Mouse (Mus musculus) embryonic facial prominence, embryonic 11.5 days (tissue): ENCODE data around the gene Serp1. TPM values are rescaled to one million over a fixed set of nuclear protein-coding genes. Genes with fewer than 3 reads are reported as not detected.
"Not testable (repeated sequence)": the region's sequence is repeated elsewhere in the genome, so short reads cannot be mapped to it uniquely, and the experiment has no call there.

Source experiments
- ATAC-seq: fragments of 200-750 bp; cut with Nextera tagmentation; replicated peaks from 2 replicates; pipeline ENCODE4 v1.8.0; 2017; ENCODE audit warnings: low read depth; ENCODE audit not compliant: insufficient number of reproducible peaks, low FRiP score, low TSS enrichment
- DNase-seq: peaks from one replicate; pipeline ENCODE4 v3.0.0-alpha.2; 2015; ENCODE audit warnings: low spot score
- H3K27ac ChIP-seq: fragments of 300-500 bp; sonication (generic); replicated peaks from 2 replicates; pipeline ENCODE4 v1.5.1; 2014; ENCODE audit warnings: mild to moderate bottlenecking, low read depth, low read length, control low read depth
- H3K27me3 ChIP-seq: fragments of 300-500 bp; sonication (generic); 2 replicates; pipeline ENCODE4 v1.6.1; 2014; ENCODE audit warnings: mild to moderate bottlenecking, low read length, moderate library complexity, mixed read lengths; ENCODE audit not compliant: control insufficient read depth, insufficient read depth
- H3K36me3 ChIP-seq: fragments of 300-500 bp; sonication (generic); replicated peaks from 2 replicates; pipeline ENCODE4 v1.6.1; 2014; ENCODE audit warnings: low read depth, mild to moderate bottlenecking, low read length, moderate library complexity, mixed read lengths; ENCODE audit not compliant: control insufficient read depth, insufficient read depth
- H3K4me1 ChIP-seq: fragments of 300-500 bp; sonication (generic); 2 replicates; pipeline ENCODE4 v1.6.1; 2014; ENCODE audit warnings: low read length, mixed read lengths; ENCODE audit not compliant: control insufficient read depth, insufficient read depth
- H3K4me2 ChIP-seq: fragments of 300-500 bp; sonication (generic); 2 replicates; pipeline ENCODE4 v1.6.1; 2014; ENCODE audit warnings: low read depth, mild to moderate bottlenecking, control low read depth, low read length, moderate library complexity
- H3K4me3 ChIP-seq: fragments of 300-500 bp; sonication (generic); 2 replicates; pipeline ENCODE4 v1.5.1; 2014; ENCODE audit warnings: low read depth, low read length, control low read depth
- H3K9ac ChIP-seq: fragments of 300-500 bp; sonication (generic); replicated peaks from 2 replicates; pipeline ENCODE4 v1.6.1; 2014; ENCODE audit warnings: mild to moderate bottlenecking, control low read depth, low read length
- H3K9me3 ChIP-seq: fragments of 300-500 bp; sonication (generic); replicated peaks from 2 replicates; pipeline ENCODE4 v1.6.1; 2016; ENCODE audit warnings: mild to moderate bottlenecking, low read length, inconsistent platforms, mixed read lengths; ENCODE audit not compliant: control insufficient read depth
- WGBS: fragments of 180-500 bp; shearing (Covaris S2); extraction: QIAGEN DNeasy Blood & Tissue Kit; methylation state at CpG from one replicate; pipeline ENCODE4 v1.1.7; 2014; 5-methylcytosine and 5-hydroxymethylcytosine counted together
- polyA plus RNA-seq: library from polyadenylated mRNA; unstranded; fragments of >200 nt; fragmentation: Nextera tagmentation; extraction: Ambion mirVana; gene quantifications from 2 replicates; pipeline ENCODE4 v1.2.1, GENCODE M21; 2014

Gene Serp1
- polyA plus RNA-seq, 1 experiment from 2014 or later: 185 TPM

DNA sequence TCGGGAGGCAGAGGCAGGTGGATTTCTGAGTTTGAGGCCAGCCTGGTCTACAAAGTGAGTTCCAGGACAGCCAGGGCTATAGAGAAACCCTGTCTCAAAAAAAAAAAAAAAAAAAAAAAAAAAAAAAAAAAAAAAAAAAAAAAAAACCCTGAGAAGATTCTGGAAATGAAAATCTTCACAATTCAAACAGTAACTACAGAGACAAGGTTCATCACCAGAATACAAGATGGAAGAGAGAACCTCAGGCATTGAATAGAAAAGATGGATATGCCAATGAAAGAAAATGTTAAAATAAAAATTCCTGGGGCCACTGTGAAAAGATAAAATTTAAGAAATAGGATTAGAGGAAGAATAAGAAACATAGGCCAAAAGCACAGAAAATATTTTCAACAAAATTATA is 50.4 kb downstream of the Serp1 start:
- not testable (repeated sequence) for H3K27me3 ChIP-seq, H3K36me3 ChIP-seq, H3K27ac ChIP-seq, H3K4me1 ChIP-seq, ATAC-seq, H3K4me3 ChIP-seq, H3K4me2 ChIP-seq, H3K9me3 ChIP-seq, H3K9ac ChIP-seq, DNase-seq
- 93% methylated on average over 1 of the region's 1 CpGs for WGBS

Other genes with a start within 250 kb of the Serp1 start
- gene Tsc22d2, start 111.2 kb downstream of the Serp1 start, polyA plus RNA-seq: 10.9 and 12.8 TPM in 2 replicates
- gene Eif2a, start 71 bp downstream of the Serp1 start, polyA plus RNA-seq: 68.2 and 70.3 TPM in 2 replicates
- 23.8 and 24.2 TPM in 2 replicates for gene Selenot, start 50.7 kb upstream of the Serp1 start, polyA plus RNA-seq
- 0.10 TPM in 1 of 2 replicates, not detected in the other for gene Erich6, start 111.3 kb upstream of the Serp1 start, polyA plus RNA-seq
- gene Siah2, start 166.5 kb upstream of the Serp1 start, polyA plus RNA-seq: 3.2 and 4.1 TPM in 2 replicates